21 mouse cellular contexts compared by ENCODE assay signal in the genomic region with DNA sequence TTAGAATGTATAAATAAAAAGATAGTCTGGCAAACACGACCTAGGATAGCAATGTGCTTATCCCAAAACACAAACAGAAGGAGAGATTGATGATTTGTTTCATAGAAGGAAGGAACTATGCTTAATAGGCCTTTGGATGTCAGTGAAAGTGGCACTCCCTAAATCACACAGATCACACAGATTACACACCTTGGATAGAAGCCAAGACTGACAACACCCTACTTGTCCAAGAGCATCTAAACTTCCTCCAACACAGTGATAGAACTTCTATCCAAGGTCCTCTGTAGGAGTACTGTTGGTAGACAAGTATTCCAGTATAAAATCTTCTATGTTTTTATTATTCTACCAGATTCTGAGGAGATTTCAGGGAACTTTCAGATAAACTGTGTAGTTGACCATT.
A peak's percentile ranks its signal among the peaks of the same experiment; 100 is the strongest.
DNase-seq lines count a peak whose midpoint lies in the region; ATAC-seq and TF ChIP-seq lines count a peak whose summit lies in the region.
"Had no signal": no experiment of that assay in that cellular context is flagged by ENCODE, and none has a peak within 500 bp of the region (broad histone marks: within the 10 kb centered on the region; RNA-seq: fewer than 3 reads in every experiment).

No protein-coding gene starts in this region.

- peak; percentile 93 for ATAC-seq in lung, embryonic 15.5 days (ENCODE audit: borderline replicate concordance, extremely low read depth, low FRiP score, low TSS enrichment)
- peak; percentile 62; the same call in 1 of the 2 replicates for ATAC-seq in lung, postnatal 0 days
- ATAC-seq: forebrain, embryonic 14.5 days; forebrain, embryonic 16.5 days had no signal

- no peak for DNase-seq in lung, postnatal 14 days
- peak; percentile 39 for DNase-seq in lung, postnatal 0 days (ENCODE audit: low spot score)
- DNase-seq in lung, postnatal 36 days = no peak
- DNase-seq: adrenal gland, adult 2 months; adrenal gland, postnatal 10 days; adrenal gland, postnatal 25 days; cerebellum, adult 11 months; cerebellum, adult 18-20 months; cerebellum, adult 8-10 months; cerebellum, adult 9-11 months; cerebellum, postnatal 14 days; cerebellum, postnatal 36 days; embryo, embryonic 11 days had no signal

- H3K27me3 ChIP-seq in lung, embryonic 15.5 days = no peaks in the 10 kb centered on the region
- H3K27me3 ChIP-seq in lung, postnatal 0 days (replicated peaks; ENCODE audit: insufficient read depth, low read length) = no peaks in the 10 kb centered on the region
- H3K27me3 ChIP-seq: embryonic facial prominence, embryonic 13.5 days; embryonic facial prominence, embryonic 15.5 days; forebrain, embryonic 12.5 days had no signal

- H3K4me3 ChIP-seq in lung, embryonic 15.5 days = no peak overlapping the region
- H3K4me3 ChIP-seq in lung, postnatal 0 days (ENCODE audit: low read depth, low read length) = no peak overlapping the region
- H3K4me3 ChIP-seq: embryonic facial prominence, embryonic 13.5 days; embryonic facial prominence, embryonic 15.5 days; erythroblast, embryonic 14.5 days; forebrain, embryonic 10.5 days; forebrain, embryonic 12.5 days had no signal

- H3K9ac ChIP-seq in lung, embryonic 15.5 days = no peak overlapping the region
- no peak overlapping the region for H3K9ac ChIP-seq in lung, postnatal 0 days (replicated peaks; ENCODE audit: low read depth)
- H3K9ac ChIP-seq: embryonic facial prominence, embryonic 13.5 days; embryonic facial prominence, embryonic 15.5 days; forebrain, embryonic 12.5 days had no signal

- no peaks in the 10 kb centered on the region for H3K36me3 ChIP-seq in lung, embryonic 15.5 days
- H3K36me3 ChIP-seq in lung, postnatal 0 days (ENCODE audit: insufficient read depth, low read length) = no peaks in the 10 kb centered on the region
- H3K36me3 ChIP-seq: embryonic facial prominence, embryonic 13.5 days; embryonic facial prominence, embryonic 15.5 days; forebrain, embryonic 10.5 days; forebrain, embryonic 12.5 days had no signal

- no peak overlapping the region for H3K4me2 ChIP-seq in lung, embryonic 15.5 days
- no peak overlapping the region for H3K4me2 ChIP-seq in lung, postnatal 0 days (replicated peaks; ENCODE audit: low read depth, low read length)
- H3K4me2 ChIP-seq: embryonic facial prominence, embryonic 13.5 days; embryonic facial prominence, embryonic 15.5 days; forebrain, embryonic 12.5 days had no signal

- no peak for TF ChIP-seq CTCF in lung, postnatal 0 days (IDR thresholded peaks at IDR 0.05)

- H3K4me1 ChIP-seq in lung, embryonic 15.5 days = no peaks in the 10 kb centered on the region
- H3K4me1 ChIP-seq in lung, postnatal 0 days (ENCODE audit: insufficient read depth, low read depth, low read length) = no peaks in the 10 kb centered on the region
- H3K4me1 ChIP-seq: embryonic facial prominence, embryonic 13.5 days; embryonic facial prominence, embryonic 15.5 days; forebrain, embryonic 10.5 days; forebrain, embryonic 12.5 days had no signal

- H3K27ac ChIP-seq in lung, embryonic 15.5 days = no peak overlapping the region
- H3K27ac ChIP-seq in lung, postnatal 0 days (ENCODE audit: low read length) = no peak overlapping the region
- H3K27ac ChIP-seq: embryonic facial prominence, embryonic 13.5 days; embryonic facial prominence, embryonic 15.5 days; forebrain, embryonic 10.5 days; forebrain, embryonic 12.5 days had no signal

- 19% methylated on average over 1 of the region's 1 CpGs for WGBS in lung, embryonic 15.5 days
- 27% methylated on average over 1 of the region's 1 CpGs for WGBS in lung, postnatal 0 days

- no peaks in the 10 kb centered on the region for H3K9me3 ChIP-seq in lung, embryonic 15.5 days
- H3K9me3 ChIP-seq in lung, postnatal 0 days (ENCODE audit: low read length) = no peaks in the 10 kb centered on the region
- H3K9me3 ChIP-seq: embryonic facial prominence, embryonic 13.5 days; embryonic facial prominence, embryonic 15.5 days; forebrain, embryonic 10.5 days; forebrain, embryonic 12.5 days had no signal

- no peak for TF ChIP-seq EP300 in lung, postnatal 0 days (IDR thresholded peaks at IDR 0.05)
